ENCODE assay signal across 8 mouse cellular contexts in the genomic region with DNA sequence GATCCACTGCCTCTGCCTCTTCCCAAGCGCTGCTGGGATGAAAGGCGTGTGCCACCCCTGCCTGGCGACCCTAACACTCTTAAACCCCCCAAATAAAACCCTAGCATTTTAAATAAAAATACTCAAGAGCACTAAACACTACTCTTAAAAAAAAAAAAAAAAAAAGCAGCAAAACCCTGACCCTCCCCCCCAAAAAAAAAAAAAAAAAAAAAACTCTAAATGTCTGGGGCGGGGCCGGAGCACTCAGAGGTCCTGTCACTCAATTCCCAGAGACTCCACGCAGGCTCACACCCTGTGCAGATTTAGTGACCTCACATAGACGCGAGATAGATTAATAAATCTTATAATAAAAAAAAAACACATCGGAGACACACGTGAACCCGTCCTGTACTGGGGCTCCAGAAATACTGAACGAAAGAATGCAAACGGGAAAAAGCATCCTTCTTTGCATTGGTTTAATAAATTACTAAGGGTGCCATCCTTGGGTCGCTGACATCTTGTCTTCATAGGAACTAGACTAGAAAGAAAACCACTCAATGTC.
DNase-seq lines count a peak whose midpoint lies in the region; ATAC-seq and TF ChIP-seq lines count a peak whose summit lies in the region.

No protein-coding gene starts in this region.

- no peak for DNase-seq in lung, adult 18-20 months
- peak; percentile 10 to 14 for DNase-seq in cerebellum, postnatal 10 days
- no peak for DNase-seq in right cerebral cortex, postnatal 4 days
- no peak for DNase-seq in left cerebral cortex, adult 9 months (ENCODE audit: low spot score in 2 of 2)

- no peaks in the 10 kb centered on the region for H3K9me3 ChIP-seq in lung, embryonic 15.5 days
- no peaks in the 10 kb centered on the region for H3K9me3 ChIP-seq in hindbrain, embryonic 15.5 days

- no peak overlapping the region for H3ac ChIP-seq in myocyte (ENCODE audit: control insufficient read depth, insufficient read length)

- peak overlapping the region; percentile 75 for H3K4me2 ChIP-seq in lung, embryonic 15.5 days
- H3K4me2 ChIP-seq in hindbrain, embryonic 15.5 days = peak overlapping the region; percentile 70
- H3K4me2 ChIP-seq in myocyte (ENCODE audit: low read depth) = peak overlapping the region; percentile 50

- no peak for ATAC-seq in lung, embryonic 15.5 days (ENCODE audit: borderline replicate concordance, extremely low read depth, low FRiP score, low TSS enrichment)
- no peak for ATAC-seq in hindbrain, embryonic 15.5 days (ENCODE audit: low FRiP score, low read depth)
- ATAC-seq in activated CD4-positive, CD25-positive, alpha-beta regulatory T cell, adult 4 months = no peak

- peak overlapping the region; percentile 59 for H3K27ac ChIP-seq in lung, embryonic 15.5 days
- H3K27ac ChIP-seq in hindbrain, embryonic 15.5 days (replicated peaks) = peak overlapping the region; percentile 82

- no peaks in the 10 kb centered on the region for H3K27me3 ChIP-seq in lung, embryonic 15.5 days
- H3K27me3 ChIP-seq in hindbrain, embryonic 15.5 days = no peaks in the 10 kb centered on the region
- no peaks in the 10 kb centered on the region for H3K27me3 ChIP-seq in myocyte (ENCODE audit: control insufficient read depth, insufficient read depth, insufficient read length)

- peak overlapping the region; percentile 86 for H3K4me3 ChIP-seq in lung, embryonic 15.5 days
- H3K4me3 ChIP-seq in hindbrain, embryonic 15.5 days = peak overlapping the region; percentile 68
- H3K4me3 ChIP-seq in myocyte = peak overlapping the region; percentile 57

- 45% methylated on average over 14 of the region's 14 CpGs for WGBS in lung, embryonic 15.5 days
- WGBS in hindbrain, embryonic 15.5 days = 54% methylated on average over 14 of the region's 14 CpGs

- H3K9ac ChIP-seq in lung, embryonic 15.5 days = peak overlapping the region; percentile 53
- peak overlapping the region; percentile 73 for H3K9ac ChIP-seq in hindbrain, embryonic 15.5 days

- H3K79me2 ChIP-seq in myocyte (ENCODE audit: control insufficient read depth, insufficient read depth) = no peaks in the 10 kb centered on the region

- no peaks in the 10 kb centered on the region for H3K36me3 ChIP-seq in lung, embryonic 15.5 days
- no peaks in the 10 kb centered on the region for H3K36me3 ChIP-seq in hindbrain, embryonic 15.5 days
- H3K36me3 ChIP-seq in myocyte (ENCODE audit: control insufficient read depth, insufficient read depth) = no peaks in the 10 kb centered on the region

- no peak for TF ChIP-seq POLR2A in myocyte (IDR thresholded peaks at IDR 0.05; ENCODE audit: insufficient read length, low read depth)

- no peaks in the 10 kb centered on the region for H3K4me1 ChIP-seq in lung, embryonic 15.5 days
- no peaks in the 10 kb centered on the region for H3K4me1 ChIP-seq in hindbrain, embryonic 15.5 days (replicated peaks)

TF ChIP-seq in myocyte, 11 proteins besides CTCF, POLR2A, EP300 and RAD21:
- TF ChIP-seq E2F4 (IDR thresholded peaks at IDR 0.05; ENCODE audit: insufficient read depth) = no peak
- TF ChIP-seq MYOD1 (IDR thresholded peaks at IDR 0.05; ENCODE audit: control insufficient read depth in 1 of 3, insufficient read length in 2 of 3, low read depth in 2 of 3) = no peak
- no peak for TF ChIP-seq CEBPB (IDR thresholded peaks at IDR 0.05; ENCODE audit: insufficient read depth, poor library complexity, severe bottlenecking)
- no peak for TF ChIP-seq TCF3 (IDR thresholded peaks at IDR 0.05; ENCODE audit: insufficient read length, low read depth)
- no peak for TF ChIP-seq SRF (IDR thresholded peaks at IDR 0.05; ENCODE audit: control insufficient read depth, insufficient read length, low read depth)
- TF ChIP-seq REST (IDR thresholded peaks at IDR 0.05; ENCODE audit: insufficient read depth, insufficient read length) = no peak
- TF ChIP-seq TCF12 (IDR thresholded peaks at IDR 0.05; ENCODE audit: insufficient read depth, poor library complexity, severe bottlenecking) = no peak
- TF ChIP-seq MYOG (IDR thresholded peaks at IDR 0.05; ENCODE audit: control insufficient read depth in 1 of 3, insufficient read depth in 1 of 3, insufficient read length in 2 of 3, low read depth in 2 of 3) = no peak
- TF ChIP-seq USF1 (IDR thresholded peaks at IDR 0.05; ENCODE audit: low read depth) = no peak
- no peak for TF ChIP-seq MAX (IDR thresholded peaks at IDR 0.05; ENCODE audit: low read depth)
- no peak for TF ChIP-seq POLR2AphosphoS2 (IDR thresholded peaks at IDR 0.05; ENCODE audit: insufficient read length, low read depth)

Comparison
In these comparisons a context has a peak if more than half of its experiments do, and no peak if none do; other contexts are left out.
1. DNase-seq: peak in cerebellum, postnatal 10 days (2 of 2); none in lung, adult 18-20 months (0 of 2), right cerebral cortex, postnatal 4 days (single experiment) and left cerebral cortex, adult 9 months (0 of 2).
2. Peak in every context shown above with its lines, with median percentiles within 50 percentile points of each other: H3K4me2 ChIP-seq and H3K4me3 ChIP-seq.